Mouse (Mus musculus) bone marrow macrophage, adult 2 months (primary cell): ENCODE data around the gene Mindy3.

Source experiments
- CTCF ChIP-seq: IDR thresholded peaks from 2 replicates; pipeline ENCODE4 v1.5.1; 2012; ENCODE audit warnings: low read depth, mild to moderate bottlenecking, low read length, moderate library complexity
- POLR2A ChIP-seq: IDR thresholded peaks from 2 replicates; pipeline ENCODE4 v1.6.1; 2012; ENCODE audit warnings: mild to moderate bottlenecking, low read depth, low read length, borderline replicate concordance

DNA sequence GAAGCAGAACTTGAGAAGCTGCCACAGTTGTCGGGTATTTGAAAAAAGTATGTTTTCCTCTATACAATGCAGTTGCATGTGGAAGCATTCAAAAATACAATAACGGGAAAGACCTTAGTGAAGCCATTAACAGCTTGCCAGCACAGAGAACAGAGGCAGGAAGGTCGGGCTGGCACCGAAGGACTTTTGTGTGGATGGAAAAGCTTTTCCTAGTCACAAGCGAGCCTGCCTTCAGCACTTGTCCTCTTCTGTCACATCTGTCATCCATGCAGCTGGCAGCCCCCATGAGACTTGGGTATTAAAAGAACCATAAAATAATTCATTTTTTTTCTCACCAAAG, 90.2 kb downstream of the Mindy3 start:
- TF ChIP-seq CTCF (no peak), POLR2A (no peak)
